Mouse (Mus musculus) forebrain, embryonic 14.5 days (tissue): ENCODE measurements around the gene Tiam1. TPM values are rescaled to one million over a fixed set of nuclear protein-coding genes. Genes with fewer than 3 reads are reported as not detected.

Experiments used
- ATAC-seq: fragments of 200-750 bp; cut with Nextera tagmentation; 2 replicates; pipeline ENCODE4 v1.8.0; 2017; ENCODE audit warnings: mild to moderate bottlenecking, moderate library complexity
- DNase-seq: peaks from one replicate; pipeline ENCODE4 v3.0.0-alpha.2; 2015; ENCODE audit warnings: low spot score
- H3K27ac ChIP-seq: fragments of 300-500 bp; sonication (generic); 2 replicates; pipeline ENCODE4 v1.5.1; 2014; ENCODE audit warnings: low read depth, mild to moderate bottlenecking, control low read depth, low read length, moderate library complexity
- H3K27me3 ChIP-seq: fragments of 300-500 bp; sonication (generic); replicated peaks from 2 replicates; pipeline ENCODE4 v1.6.1; 2014; ENCODE audit warnings: low read length, control low read depth, mixed read lengths; ENCODE audit not compliant: control insufficient read depth, insufficient read depth
- H3K36me3 ChIP-seq: fragments of 300-500 bp; sonication (generic); 2 replicates; pipeline ENCODE4 v1.6.1; 2014; ENCODE audit warnings: low read length, control low read depth; ENCODE audit not compliant: control insufficient read depth, insufficient read depth
- H3K4me1 ChIP-seq: fragments of 300-500 bp; sonication (generic); 2 replicates; pipeline ENCODE4 v1.6.1; 2014; ENCODE audit warnings: antibody characterized with exemption, low read length, control low read depth; ENCODE audit not compliant: control insufficient read depth, insufficient read depth
- H3K4me2 ChIP-seq: fragments of 300-500 bp; sonication (generic); 2 replicates; pipeline ENCODE4 v1.6.1; 2014; ENCODE audit warnings: mild to moderate bottlenecking, control low read depth, low read length
- H3K4me3 ChIP-seq: fragments of 300-500 bp; sonication (generic); 2 replicates; pipeline ENCODE4 v1.5.1; 2014; ENCODE audit warnings: low read depth, low read length, control low read depth
- H3K9ac ChIP-seq: fragments of 300-500 bp; sonication (generic); 2 replicates; pipeline ENCODE4 v1.6.1; 2014; ENCODE audit warnings: mild to moderate bottlenecking, low read length, control low read depth, moderate library complexity
- H3K9me3 ChIP-seq: fragments of 300-500 bp; sonication (generic); replicated peaks from 2 replicates; pipeline ENCODE4 v1.6.1; 2016; ENCODE audit warnings: low read length, control low read depth, mixed read lengths; ENCODE audit not compliant: control insufficient read depth
- WGBS: fragments of 180-500 bp; shearing (Covaris S2); extraction: QIAGEN DNeasy Blood & Tissue Kit; methylation state at CpG from one replicate; pipeline ENCODE4 v1.1.7; 2014; 5-methylcytosine and 5-hydroxymethylcytosine counted together
- polyA plus RNA-seq: library from polyadenylated mRNA; unstranded; fragments of >200 nt; fragmentation: Nextera tagmentation; extraction: Ambion mirVana; gene quantifications from 2 replicates; pipeline ENCODE4 v1.2.1, GENCODE M21; 2014

The Tiam1 gene
- polyA plus RNA-seq, 1 experiment from 2014 or later = 22.4 TPM

DNA sequence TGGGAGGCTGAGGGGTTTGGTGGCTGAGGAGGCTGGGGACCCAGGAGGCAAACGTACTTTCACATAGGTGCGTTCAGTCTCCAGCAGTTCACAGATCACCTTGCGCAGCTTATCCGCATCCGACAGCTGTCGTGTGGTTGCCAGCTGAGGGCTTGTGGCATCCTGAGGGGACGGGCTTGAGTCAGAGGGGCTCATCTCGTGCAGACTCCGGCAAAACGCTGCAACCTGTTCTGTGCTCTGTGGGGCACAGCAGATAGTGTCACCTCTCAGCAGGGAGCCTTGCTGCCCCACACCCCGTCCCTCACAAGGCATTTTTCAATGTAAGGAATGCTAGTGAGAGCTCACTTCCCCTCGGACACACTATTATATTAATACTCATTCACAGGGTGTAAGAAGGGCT, 330.7 kb downstream of the Tiam1 start:
- Histone ChIP-seq H3K27me3 (no peaks in the 10 kb centered on the region), H3K27ac (no peak overlapping the region), H3K9ac (no peak overlapping the region), H3K36me3 (peaks cover 24% of the 10 kb centered on the region), H3K4me1 (peaks cover 9% of the 10 kb centered on the region; the same call in 1 of the 2 replicates), H3K4me3 (no peak overlapping the region), H3K4me2 (no peak overlapping the region), H3K9me3 (no peaks in the 10 kb centered on the region)
- 80% methylated on average over 12 of the region's 12 CpGs for WGBS
- ATAC-seq (no peak), DNase-seq (no peak)

- H3K27me3 ChIP-seq = no peaks in the 10 kb centered on the region
- no peak overlapping the region for H3K9ac ChIP-seq
- 89% methylated on average over 6 of the region's 6 CpGs for WGBS
- H3K4me1 ChIP-seq = no peaks in the 10 kb centered on the region
- H3K4me3 ChIP-seq = no peak overlapping the region
- H3K27ac ChIP-seq = no peak overlapping the region
- ATAC-seq = no peak
- H3K4me2 ChIP-seq = no peak overlapping the region
- H3K9me3 ChIP-seq = no peaks in the 10 kb centered on the region
- DNase-seq = no peak
- H3K36me3 ChIP-seq = peaks cover 27% of the 10 kb centered on the region
These were observed 333.2 kb downstream of the Tiam1 start for GRCm38 (mm10) chr16:89810398-89810797.

DNA sequence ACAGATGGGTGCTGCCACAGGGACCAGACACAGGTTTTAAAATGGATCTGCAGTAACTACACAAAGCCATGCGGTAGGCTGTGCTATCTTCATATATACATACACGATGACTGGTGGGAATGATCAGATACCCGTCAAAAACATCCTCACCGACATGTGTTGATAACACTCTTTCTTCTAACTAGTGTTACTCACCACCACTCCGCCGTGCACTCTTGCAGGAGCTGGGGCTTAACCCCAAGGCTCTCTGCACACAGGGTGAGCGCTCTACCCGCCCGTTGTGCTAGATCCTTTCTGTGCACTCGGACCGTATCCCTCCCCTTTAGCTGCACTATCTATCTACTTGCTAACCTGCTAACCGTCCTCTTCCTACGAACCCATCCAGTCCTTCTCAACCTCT, 335.4 kb downstream of the Tiam1 start:
- H3K27me3 ChIP-seq = no peaks in the 10 kb centered on the region

GRCm38 (mm10) chr16:89805946-89806345, 337.6 kb downstream of the Tiam1 start:
- ATAC-seq (no peak; the same call in 1 of the 2 replicates), DNase-seq (no peak)
- 57% methylated on average over 8 of the region's 8 CpGs for WGBS
- Histone ChIP-seq H3K9ac (no peak overlapping the region), H3K27me3 (no peaks in the 10 kb centered on the region), H3K27ac (no peak overlapping the region), H3K9me3 (no peaks in the 10 kb centered on the region), H3K4me1 (no peaks in the 10 kb centered on the region), H3K36me3 (peaks cover 45% of the 10 kb centered on the region), H3K4me3 (no peak overlapping the region), H3K4me2 (no peak overlapping the region)

More for the DNA sequence above, 335.4 kb downstream of the Tiam1 start:
- no peak overlapping the region for H3K27ac ChIP-seq
- no peak overlapping the region for H3K4me3 ChIP-seq
- no peak for DNase-seq
- no peaks in the 10 kb centered on the region for H3K9me3 ChIP-seq
- H3K36me3 ChIP-seq = peaks cover 46% of the 10 kb centered on the region
- ATAC-seq = no peak
- H3K9ac ChIP-seq = no peak overlapping the region
- H3K4me2 ChIP-seq = no peak overlapping the region
- no peaks in the 10 kb centered on the region for H3K4me1 ChIP-seq
- WGBS = 93% methylated on average over 13 of the region's 13 CpGs

DNA sequence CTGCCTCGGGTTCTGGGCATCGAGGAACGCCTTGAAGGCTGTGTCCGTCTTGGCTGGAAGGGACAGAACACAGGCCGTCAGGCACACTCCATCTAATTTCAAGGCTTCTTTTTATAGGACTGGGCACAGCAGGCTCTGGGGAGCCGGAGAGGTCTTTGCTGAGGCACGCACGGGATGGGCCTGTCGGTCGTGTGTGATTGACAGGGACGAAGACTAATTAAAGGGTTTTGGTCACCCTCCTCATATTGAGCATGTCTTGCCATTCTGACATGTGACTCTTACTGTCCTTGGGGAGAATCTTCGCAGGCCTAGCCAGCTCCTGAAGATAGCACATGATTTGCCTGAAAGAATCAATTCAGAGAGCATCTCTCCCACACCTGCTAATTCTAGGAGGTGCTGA, 338.4 kb downstream of the Tiam1 start:
- no peak overlapping the region for H3K4me2 ChIP-seq
- no peaks in the 10 kb centered on the region for H3K4me1 ChIP-seq
- no peaks in the 10 kb centered on the region for H3K9me3 ChIP-seq
- H3K4me3 ChIP-seq = no peak overlapping the region
- no peaks in the 10 kb centered on the region for H3K27me3 ChIP-seq
- H3K27ac ChIP-seq = no peak overlapping the region
- H3K9ac ChIP-seq = no peak overlapping the region
- peaks cover 40% of the 10 kb centered on the region for H3K36me3 ChIP-seq
- DNase-seq (no peak), ATAC-seq (no peak)
- 90% methylated on average over 12 of the region's 12 CpGs for WGBS

- DNase-seq (no peak), ATAC-seq (no peak)
- Histone ChIP-seq H3K9ac (no peak overlapping the region), H3K27ac (no peak overlapping the region), H3K4me3 (no peak overlapping the region), H3K4me2 (no peak overlapping the region), H3K9me3 (no peaks in the 10 kb centered on the region), H3K36me3 (peaks cover 42% of the 10 kb centered on the region), H3K27me3 (no peaks in the 10 kb centered on the region), H3K4me1 (no peaks in the 10 kb centered on the region)
- 87% methylated on average over 5 of the region's 5 CpGs for WGBS
These were observed 342.1 kb downstream of the Tiam1 start for GRCm38 (mm10) chr16:89801493-89801892.

DNA sequence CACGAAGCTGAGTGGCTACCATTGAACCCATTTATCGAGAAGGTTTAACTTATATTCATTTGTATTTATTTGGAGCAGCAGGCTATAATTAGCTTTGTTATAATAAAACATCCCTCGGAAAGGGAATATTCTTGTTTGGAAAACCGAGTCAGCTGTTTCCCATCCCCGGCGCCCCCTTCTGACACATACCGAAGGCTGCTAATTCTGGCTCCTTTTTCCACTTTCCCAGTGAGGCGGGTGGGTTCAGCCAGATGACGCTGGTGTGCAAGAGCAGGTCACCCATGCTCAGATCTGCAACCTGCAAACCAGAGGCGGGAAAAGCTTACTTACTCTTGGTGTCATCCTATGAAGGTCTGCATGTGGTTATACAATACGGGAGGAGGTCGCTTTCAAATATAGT, 343.8 kb downstream of the Tiam1 start:
- no peaks in the 10 kb centered on the region for H3K4me1 ChIP-seq
- no peak for DNase-seq
- WGBS = 82% methylated on average over 12 of the region's 12 CpGs
- H3K4me2 ChIP-seq = no peak overlapping the region
- H3K4me3 ChIP-seq = no peak overlapping the region
- H3K9ac ChIP-seq = no peak overlapping the region
- H3K9me3 ChIP-seq = no peaks in the 10 kb centered on the region
- H3K36me3 ChIP-seq = peaks cover 34% of the 10 kb centered on the region
- no peak overlapping the region for H3K27ac ChIP-seq
- H3K27me3 ChIP-seq = no peaks in the 10 kb centered on the region
- ATAC-seq = no peak

GRCm38 (mm10) chr16:89796566-89796965, 347.0 kb downstream of the Tiam1 start:
- Histone ChIP-seq H3K4me1 (no peaks in the 10 kb centered on the region), H3K27ac (no peak overlapping the region), H3K9ac (no peak overlapping the region), H3K4me2 (no peak overlapping the region), H3K4me3 (no peak overlapping the region), H3K9me3 (no peaks in the 10 kb centered on the region), H3K27me3 (no peaks in the 10 kb centered on the region), H3K36me3 (peaks cover 37% of the 10 kb centered on the region)
- DNase-seq (no peak), ATAC-seq (no peak)
- 91% methylated on average over 7 of the region's 7 CpGs for WGBS

DNA sequence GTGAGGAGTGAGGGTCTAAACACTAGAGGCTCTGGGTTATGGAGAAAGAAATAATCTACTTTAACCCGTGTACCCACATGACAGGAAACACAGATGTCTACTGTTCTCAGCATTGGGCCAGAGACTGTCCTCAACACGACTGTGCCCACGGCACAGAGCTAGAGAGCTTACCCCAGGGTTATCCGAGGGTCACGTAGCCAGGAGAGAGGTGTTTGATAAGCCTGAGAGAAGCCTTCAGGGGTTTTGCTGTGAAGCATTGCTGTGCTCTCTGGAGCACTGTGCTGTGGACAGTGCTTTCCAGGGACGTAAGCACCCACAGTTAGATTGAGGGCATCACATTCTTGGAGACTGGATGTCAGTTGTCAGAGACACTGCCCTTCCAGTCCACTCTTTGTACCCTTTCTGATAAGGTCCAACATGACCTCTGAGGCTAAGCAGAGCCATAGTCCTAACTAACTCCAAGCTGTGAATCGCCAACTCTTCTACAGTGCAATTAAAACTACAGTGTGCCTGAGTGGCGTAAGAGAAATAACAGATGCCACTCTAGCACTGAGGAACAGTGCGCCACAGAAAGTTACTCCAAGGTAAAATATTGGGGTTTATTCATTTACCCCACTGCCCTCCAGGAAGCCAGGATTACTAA, 353.7 kb downstream of the Tiam1 start:
- H3K36me3 ChIP-seq = peaks cover 41% of the 10 kb centered on the region
- H3K4me2 ChIP-seq = no peak overlapping the region
- H3K9me3 ChIP-seq = no peaks in the 10 kb centered on the region
- 88% methylated on average over 9 of the region's 9 CpGs for WGBS
- H3K4me3 ChIP-seq = no peak overlapping the region
- ATAC-seq (no peak), DNase-seq (no peak)
- H3K27me3 ChIP-seq = no peaks in the 10 kb centered on the region
- no peak overlapping the region for H3K27ac ChIP-seq
- no peaks in the 10 kb centered on the region for H3K4me1 ChIP-seq
- H3K9ac ChIP-seq = no peak overlapping the region
